Mouse (Mus musculus) ES-Bruce4 (cell line): Measurements from ENCODE around the gene L1td1.

Source experiments
- CTCF ChIP-seq: IDR thresholded peaks from one replicate; pipeline ENCODE4 v1.8.1; 2011; ENCODE audit warnings: low read depth, low read length
- EP300 ChIP-seq: IDR thresholded peaks from 2 replicates; pipeline ENCODE4 v1.6.1; 2011; ENCODE audit warnings: low read depth, low read length; ENCODE audit not compliant: insufficient read depth
- POLR2A ChIP-seq: IDR thresholded peaks from one replicate; pipeline ENCODE4 v1.8.1; 2011; ENCODE audit warnings: low read length; ENCODE audit not compliant: insufficient read depth

DNA sequence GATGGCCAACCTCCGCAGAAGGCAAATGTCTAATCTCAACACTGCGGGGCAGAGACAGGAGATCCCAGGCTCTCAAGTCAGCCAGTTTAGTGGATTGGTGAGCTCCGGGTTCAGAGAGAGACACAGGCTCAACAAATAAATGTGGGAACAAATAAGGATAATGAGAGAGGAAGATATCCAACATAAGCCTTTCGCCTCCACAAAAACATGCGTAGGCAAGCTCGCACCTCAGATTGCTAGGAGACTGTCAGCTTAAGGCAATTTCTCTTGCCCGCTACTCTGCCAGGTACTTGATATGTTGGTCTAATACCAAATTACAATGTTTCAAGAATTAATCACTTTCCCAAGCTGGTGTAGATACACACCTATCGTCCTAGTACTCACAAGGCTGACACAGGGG, 15.6 kb upstream of the L1td1 start:
- TF ChIP-seq CTCF (no peak), POLR2A (no peak), EP300 (no peak)
